Mouse (Mus musculus): ENCODE data around the gene Gpr108.
"Not testable (repeated sequence)": the region's sequence is repeated elsewhere in the genome, so short reads cannot be mapped to it uniquely, and the experiment has no call there.

Gene Gpr108

DNA sequence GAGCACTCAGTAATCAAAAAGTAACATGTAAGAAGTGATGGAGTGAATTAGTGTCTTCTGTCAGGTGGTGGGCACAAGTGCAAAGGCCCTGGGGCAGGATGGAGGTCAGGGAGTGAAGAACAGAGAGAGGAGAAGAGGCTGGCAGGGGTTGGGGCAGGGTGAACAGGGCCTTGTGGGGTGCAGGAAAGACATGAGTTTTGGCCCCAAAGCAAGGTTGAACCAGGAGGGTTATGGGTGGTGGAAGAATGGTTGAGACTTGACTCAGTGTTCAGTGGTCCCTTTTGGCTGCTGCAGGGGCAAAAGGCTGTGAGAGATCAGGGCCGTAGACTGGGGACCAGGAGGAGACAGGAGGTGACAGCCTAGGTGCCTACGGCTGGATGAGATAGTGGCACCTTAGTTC, 30.3 kb upstream of the Gpr108 start:
- 0 out of 2 replicates have a peak, but pooled peaks cover 1% of the 10 kb centered on the region for H3K36me3 ChIP-seq (ENCODE audit: control insufficient read depth, insufficient read depth, low read length, poor library complexity, severe bottlenecking)
- DNase-seq (ENCODE audit: low read depth, low spot score): no peak
- H3K27me3 ChIP-seq (ENCODE audit: control insufficient read depth, insufficient read depth, low read length, poor library complexity, severe bottlenecking): no peaks in the 10 kb centered on the region

- not testable (repeated sequence) for H3K27me3 ChIP-seq (ENCODE audit: control insufficient read depth, insufficient read depth, low read length, poor library complexity, severe bottlenecking); H3K36me3 ChIP-seq (ENCODE audit: control insufficient read depth, insufficient read depth, low read length, poor library complexity, severe bottlenecking); DNase-seq (ENCODE audit: low read depth, low spot score)
These were observed 29.5 kb upstream of the Gpr108 start for GRCm38 (mm10) chr17:57277598-57278261.

DNA sequence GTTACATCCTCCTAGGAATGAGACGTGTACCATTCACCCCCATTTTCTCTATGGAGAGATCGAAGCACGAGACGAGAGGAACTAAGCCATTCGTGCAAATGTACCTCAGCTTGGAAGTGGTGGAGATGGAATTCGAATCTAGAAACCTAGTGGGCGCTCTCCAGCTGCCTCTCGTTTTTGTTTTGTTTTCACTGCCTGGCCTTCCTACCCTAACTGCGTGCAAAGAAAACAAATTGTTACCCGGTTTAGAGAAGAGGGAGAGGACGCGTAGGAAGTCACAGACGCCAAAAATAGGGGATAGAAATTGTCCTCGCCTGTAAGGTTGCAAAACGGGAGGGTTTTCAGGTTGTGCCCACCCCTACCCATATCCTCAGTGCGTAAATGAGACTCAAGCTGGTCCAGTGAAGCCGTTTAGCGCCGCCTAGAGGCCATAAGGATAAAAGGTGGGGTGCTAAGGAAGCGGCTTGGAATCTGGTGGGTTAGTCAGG, 28.4 kb upstream of the Gpr108 start:
- peak; percentile 87 for DNase-seq (ENCODE audit: low read depth, low spot score)
- Histone ChIP-seq H3K27me3 (ENCODE audit: control insufficient read depth, insufficient read depth, low read length, poor library complexity, severe bottlenecking) (no peaks in the 10 kb centered on the region), H3K36me3 (ENCODE audit: control insufficient read depth, insufficient read depth, low read length, poor library complexity, severe bottlenecking) (no peaks in the 10 kb centered on the region)

DNA sequence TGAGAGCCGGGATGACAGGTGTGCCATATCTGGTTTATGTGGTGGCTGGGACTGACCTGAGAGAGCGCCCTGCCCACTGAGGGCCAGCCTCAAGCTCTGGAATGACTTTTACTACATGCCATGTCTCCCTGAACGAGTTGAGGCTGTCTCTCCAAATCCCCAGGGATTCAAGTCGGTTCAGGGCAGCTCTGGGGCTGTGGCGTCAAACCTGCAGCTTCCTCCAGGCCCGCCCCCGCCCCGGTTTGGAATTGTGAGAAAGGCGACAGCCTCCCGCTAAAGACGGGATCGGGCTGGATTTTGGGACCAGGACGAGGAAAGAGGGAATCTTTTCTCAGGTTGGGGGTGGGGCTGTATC, 27.7 kb upstream of the Gpr108 start:
- Histone ChIP-seq H3K27me3 (ENCODE audit: control insufficient read depth, insufficient read depth, low read length, poor library complexity, severe bottlenecking) (no peaks in the 10 kb centered on the region), H3K36me3 (ENCODE audit: control insufficient read depth, insufficient read depth, low read length, poor library complexity, severe bottlenecking) (no peaks in the 10 kb centered on the region)
- DNase-seq (ENCODE audit: low read depth, low spot score): no peak

DNA sequence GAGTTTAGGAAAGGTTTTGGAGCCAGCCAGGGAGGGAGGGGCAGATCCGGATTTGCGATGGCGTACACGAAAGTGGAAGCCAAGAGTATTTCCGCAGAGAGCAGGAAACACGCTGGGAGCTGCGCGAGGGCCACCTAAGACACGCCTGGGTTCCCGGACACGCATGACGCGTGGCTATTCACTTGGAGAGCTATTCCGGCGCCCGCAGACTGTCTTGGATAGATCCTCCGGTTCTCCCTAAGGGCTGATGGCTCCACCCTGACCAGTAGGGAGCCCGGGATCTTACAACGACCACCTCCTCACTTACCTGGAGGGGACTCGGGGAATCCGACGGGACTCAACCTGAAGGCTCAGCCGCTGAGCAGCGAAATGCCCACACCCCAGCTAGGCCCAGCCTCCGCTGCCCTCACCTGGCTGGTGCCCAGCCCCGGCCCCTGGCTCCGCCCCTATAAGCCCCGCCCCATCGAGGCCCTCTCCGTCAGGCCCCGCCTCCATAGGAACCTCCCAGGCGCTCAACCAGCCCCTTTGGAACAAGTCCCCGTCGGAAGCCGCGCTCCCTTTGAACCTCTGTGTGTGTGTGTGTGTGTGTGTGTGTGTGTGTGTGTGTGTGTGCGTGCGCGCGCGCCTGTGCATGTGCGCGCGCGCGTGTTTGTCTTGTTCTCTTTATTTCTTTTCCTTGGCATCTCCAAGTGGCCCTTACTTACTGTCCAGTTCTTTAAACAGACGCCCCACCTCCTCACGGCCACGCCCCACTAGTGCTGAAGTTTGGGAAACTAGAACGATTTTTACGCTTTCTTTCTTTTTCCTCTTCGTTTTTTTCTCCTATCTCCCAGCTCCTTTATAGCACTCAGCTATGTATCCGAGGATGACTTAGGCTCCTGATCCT, 27.1 kb upstream of the Gpr108 start:
- peak; percentile 87 for DNase-seq (ENCODE audit: low read depth, low spot score)
- Histone ChIP-seq H3K27me3 (ENCODE audit: control insufficient read depth, insufficient read depth, low read length, poor library complexity, severe bottlenecking) (no peaks in the 10 kb centered on the region), H3K36me3 (ENCODE audit: control insufficient read depth, insufficient read depth, low read length, poor library complexity, severe bottlenecking) (no peaks in the 10 kb centered on the region)

GRCm38 (mm10) chr17:57274686-57275085, 26.4 kb upstream of the Gpr108 start:
- Histone ChIP-seq H3K27me3 (ENCODE audit: control insufficient read depth, insufficient read depth, low read length, poor library complexity, severe bottlenecking) (no peaks in the 10 kb centered on the region), H3K36me3 (ENCODE audit: control insufficient read depth, insufficient read depth, low read length, poor library complexity, severe bottlenecking) (no peaks in the 10 kb centered on the region)
- DNase-seq (ENCODE audit: low read depth, low spot score): peak; percentile 24

DNA sequence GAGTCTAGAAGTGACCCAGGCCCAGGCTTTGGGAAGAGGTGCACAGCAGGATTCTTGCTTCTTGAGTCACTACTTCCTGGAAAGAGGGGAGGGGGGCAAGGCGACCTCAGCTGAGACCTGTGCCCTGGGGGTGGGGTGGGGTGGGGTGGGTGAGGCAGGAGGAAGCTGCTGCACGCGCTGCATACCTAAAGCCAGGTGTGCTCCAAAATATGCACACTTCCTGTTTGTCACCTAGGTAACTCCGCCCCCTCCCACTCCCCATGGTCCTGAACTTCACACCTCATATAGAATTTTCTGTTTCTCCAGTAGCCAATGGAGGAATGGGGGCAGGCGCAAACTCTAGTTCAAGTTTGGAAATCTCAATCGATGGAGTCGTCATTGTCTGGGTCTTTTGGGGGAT, 25.6 kb upstream of the Gpr108 start:
- no peaks in the 10 kb centered on the region for H3K27me3 ChIP-seq (ENCODE audit: control insufficient read depth, insufficient read depth, low read length, poor library complexity, severe bottlenecking)
- H3K36me3 ChIP-seq (ENCODE audit: control insufficient read depth, insufficient read depth, low read length, poor library complexity, severe bottlenecking): no peaks in the 10 kb centered on the region
- peak; percentile 44 for DNase-seq (ENCODE audit: low read depth, low spot score)

GRCm38 (mm10) chr17:57271301-57271700, 23.1 kb upstream of the Gpr108 start:
- no peaks in the 10 kb centered on the region for H3K36me3 ChIP-seq (ENCODE audit: control insufficient read depth, insufficient read depth, low read length, poor library complexity, severe bottlenecking)
- no peaks in the 10 kb centered on the region for H3K27me3 ChIP-seq (ENCODE audit: control insufficient read depth, insufficient read depth, low read length, poor library complexity, severe bottlenecking)
- DNase-seq (ENCODE audit: low read depth, low spot score): no peak

DNA sequence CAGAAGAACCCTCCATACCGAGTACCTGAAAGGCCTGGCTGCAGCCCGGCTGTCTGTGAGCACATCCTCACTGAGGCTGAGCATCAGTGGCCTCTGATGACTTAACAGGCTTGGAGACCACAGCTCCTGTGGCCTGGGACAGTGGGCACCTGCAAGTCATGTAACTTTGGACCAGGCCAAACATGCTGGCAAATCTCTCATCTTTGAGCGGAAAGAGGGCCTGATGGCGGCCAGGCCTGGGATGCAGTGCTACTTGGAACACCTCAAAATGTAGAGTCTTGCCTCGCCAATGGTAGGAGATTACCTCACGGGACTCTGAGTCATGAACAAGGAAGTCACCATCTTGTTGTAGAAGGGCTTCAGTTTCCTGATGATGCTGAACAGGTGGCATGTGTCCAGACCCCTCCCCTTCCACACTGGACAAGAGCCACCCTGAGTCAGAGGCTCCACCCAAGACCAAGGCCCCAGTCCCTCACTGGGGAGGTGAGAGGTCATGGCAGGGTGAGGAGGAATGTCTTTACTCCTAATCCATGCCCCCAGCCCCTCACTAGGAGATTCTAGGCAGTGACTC, 19.4 kb upstream of the Gpr108 start:
- Histone ChIP-seq H3K36me3 (ENCODE audit: control insufficient read depth, insufficient read depth, low read length, poor library complexity, severe bottlenecking) (no peaks in the 10 kb centered on the region), H3K27me3 (ENCODE audit: control insufficient read depth, insufficient read depth, low read length, poor library complexity, severe bottlenecking) (no peaks in the 10 kb centered on the region)
- DNase-seq (ENCODE audit: low read depth, low spot score): no peak

DNA sequence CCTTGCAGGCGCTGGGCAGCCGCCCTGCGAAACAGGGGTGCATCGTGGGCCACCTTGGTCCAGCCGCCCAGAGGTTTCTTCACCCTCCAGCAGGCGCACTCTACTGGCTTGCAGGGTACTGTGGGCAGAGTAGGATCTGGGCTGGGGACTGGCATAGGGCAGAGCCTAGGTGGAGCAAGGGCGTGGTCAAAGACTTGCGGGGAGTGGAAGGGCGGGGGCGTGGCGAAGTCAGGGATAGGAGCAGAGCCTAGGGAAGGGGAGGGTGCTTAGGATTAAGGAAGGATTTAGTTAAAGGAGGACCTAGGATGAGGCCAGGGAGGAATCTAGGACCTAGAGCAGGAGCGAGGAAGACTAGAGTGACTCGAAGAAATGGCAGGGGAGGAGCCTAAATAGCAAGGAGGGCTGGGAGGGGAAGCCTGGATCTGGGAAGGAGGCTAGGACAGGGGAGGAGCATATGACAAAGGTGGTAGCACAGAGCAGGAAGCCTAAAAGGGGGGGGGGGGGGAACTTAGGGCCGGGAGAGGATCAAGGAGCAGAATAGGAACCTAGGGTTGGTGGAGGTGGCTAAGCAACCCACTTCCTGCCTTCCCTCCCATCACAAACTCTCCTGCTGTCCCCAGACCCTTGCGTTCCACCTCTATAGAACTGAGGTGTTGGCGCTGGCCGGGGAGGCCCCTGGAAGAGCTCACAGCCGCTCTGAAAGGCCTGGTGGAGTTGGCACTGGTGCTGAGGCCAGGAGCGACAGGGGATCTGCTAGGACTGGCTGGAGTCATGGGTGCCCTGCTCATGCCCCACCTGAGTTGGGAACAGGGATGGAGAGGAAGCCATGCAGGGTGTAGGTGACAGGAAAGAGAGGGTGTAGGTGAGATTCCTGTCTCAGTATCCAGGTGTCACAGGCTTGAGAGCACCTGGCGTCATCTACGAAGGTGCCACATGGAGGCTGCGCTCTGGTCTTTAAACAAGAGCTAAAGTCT, 17.0 kb upstream of the Gpr108 start:
- no peak for DNase-seq (ENCODE audit: low read depth, low spot score)
- Histone ChIP-seq H3K36me3 (ENCODE audit: control insufficient read depth, insufficient read depth, low read length, poor library complexity, severe bottlenecking) (no peaks in the 10 kb centered on the region), H3K27me3 (ENCODE audit: control insufficient read depth, insufficient read depth, low read length, poor library complexity, severe bottlenecking) (no peaks in the 10 kb centered on the region)

GRCm38 (mm10) chr17:57264164-57264563, 15.9 kb upstream of the Gpr108 start:
- no peak for DNase-seq (ENCODE audit: low read depth, low spot score)
- Histone ChIP-seq H3K27me3 (ENCODE audit: control insufficient read depth, insufficient read depth, low read length, poor library complexity, severe bottlenecking) (no peaks in the 10 kb centered on the region), H3K36me3 (ENCODE audit: control insufficient read depth, insufficient read depth, low read length, poor library complexity, severe bottlenecking) (no peaks in the 10 kb centered on the region)

DNA sequence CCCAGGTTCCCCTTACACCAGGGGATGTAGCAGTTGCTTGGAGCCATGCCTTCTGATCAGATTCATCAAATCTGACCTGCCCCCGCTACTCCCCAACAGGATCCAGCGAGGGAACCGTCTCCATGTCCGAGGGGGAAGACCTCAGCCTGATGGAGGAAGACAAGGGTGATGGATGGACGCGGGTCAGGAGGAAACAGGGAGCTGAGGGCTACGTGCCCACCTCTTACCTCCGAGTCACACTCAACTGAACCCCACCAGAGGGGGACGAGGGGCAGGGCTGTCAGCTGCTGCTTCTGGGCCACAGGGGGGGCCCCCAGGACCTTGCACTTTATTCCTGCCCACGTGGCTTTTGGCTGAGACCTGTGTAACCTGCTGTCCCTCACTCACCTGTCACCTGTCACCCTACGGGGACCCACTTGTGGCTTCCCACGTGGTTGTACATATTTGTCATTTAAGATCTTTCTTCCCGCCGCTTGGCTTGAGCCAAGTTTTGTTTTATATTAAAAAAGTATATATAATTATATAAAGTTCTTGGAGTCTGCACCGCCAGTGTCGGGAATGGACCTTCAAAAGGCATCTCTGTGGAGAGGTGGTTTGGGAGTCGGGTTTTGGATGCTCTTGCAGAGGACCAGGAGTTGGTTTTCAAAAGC, 14.8 kb upstream of the Gpr108 start:
- DNase-seq (ENCODE audit: low read depth, low spot score): no peak
- no peaks in the 10 kb centered on the region for H3K27me3 ChIP-seq (ENCODE audit: control insufficient read depth, insufficient read depth, low read length, poor library complexity, severe bottlenecking)

GRCm38 (mm10) chr17:57261796-57262195, 13.6 kb upstream of the Gpr108 start:
- H3K36me3 ChIP-seq (ENCODE audit: control insufficient read depth, insufficient read depth, low read length, poor library complexity, severe bottlenecking): no peaks in the 10 kb centered on the region
- no peak for DNase-seq (ENCODE audit: low read depth, low spot score)
- H3K27me3 ChIP-seq (ENCODE audit: control insufficient read depth, insufficient read depth, low read length, poor library complexity, severe bottlenecking): no peaks in the 10 kb centered on the region

More for the DNA sequence above, 14.8 kb upstream of the Gpr108 start:
- no peaks in the 10 kb centered on the region for H3K36me3 ChIP-seq (ENCODE audit: control insufficient read depth, insufficient read depth, low read length, poor library complexity, severe bottlenecking)

DNA sequence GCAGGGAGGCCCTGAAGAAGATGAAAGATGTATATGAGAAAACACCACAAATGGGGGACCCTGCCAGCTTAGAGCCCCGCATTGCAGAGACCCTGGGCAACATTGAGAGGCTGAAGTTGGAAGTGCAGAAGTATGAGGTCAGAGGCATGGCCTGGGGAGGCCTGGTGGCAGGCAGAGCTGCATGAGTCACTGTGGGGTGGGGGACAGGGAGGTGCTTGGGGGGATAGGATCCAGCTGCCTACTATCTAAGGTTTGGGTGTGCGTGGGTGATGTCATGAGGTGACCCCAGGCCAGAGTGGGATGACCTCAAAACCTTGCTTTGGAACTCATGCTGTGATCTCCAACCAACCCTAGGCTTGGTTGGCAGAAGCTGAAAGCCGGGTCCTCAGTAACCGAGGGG, 13.0 kb upstream of the Gpr108 start:
- H3K27me3 ChIP-seq (ENCODE audit: control insufficient read depth, insufficient read depth, low read length, poor library complexity, severe bottlenecking): no peaks in the 10 kb centered on the region
- H3K36me3 ChIP-seq (ENCODE audit: control insufficient read depth, insufficient read depth, low read length, poor library complexity, severe bottlenecking): no peaks in the 10 kb centered on the region
- DNase-seq (ENCODE audit: low read depth, low spot score): no peak
